Mouse (Mus musculus) ovary, postnatal 10 days (tissue): ENCODE results near the gene Mad2l2.
"Not testable (repeated sequence)": the region's sequence is repeated elsewhere in the genome, so short reads cannot be mapped to it uniquely, and the experiment has no call there.

Source experiments
- DNase-seq: peaks from one replicate; pipeline ENCODE4 v3.0.0; 2022; ENCODE audit warnings: low spot score

Mad2l2 gene

GRCm38 (mm10) chr4:148173811-148174494 is 43.8 kb downstream of the Mad2l2 start:
- no peak for DNase-seq

DNA sequence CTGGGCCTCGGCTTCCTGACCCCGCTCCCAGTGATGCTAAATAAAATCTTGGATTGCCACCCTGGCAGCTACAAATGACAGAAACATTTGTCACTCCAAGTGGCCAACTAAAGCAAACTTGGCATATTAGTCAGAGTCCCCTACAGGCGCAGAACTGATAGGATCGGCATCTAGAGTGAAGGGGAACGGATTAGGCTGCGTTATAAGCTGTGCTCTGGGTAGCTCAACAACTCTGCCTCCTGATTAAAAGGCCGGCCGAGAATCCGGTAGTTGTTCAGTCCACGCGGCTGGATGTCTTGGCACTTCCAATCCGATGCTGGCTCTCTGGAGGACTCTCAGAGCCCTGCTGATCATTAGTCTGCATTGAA is 44.3 kb downstream of the Mad2l2 start:
- DNase-seq: no peak

DNA sequence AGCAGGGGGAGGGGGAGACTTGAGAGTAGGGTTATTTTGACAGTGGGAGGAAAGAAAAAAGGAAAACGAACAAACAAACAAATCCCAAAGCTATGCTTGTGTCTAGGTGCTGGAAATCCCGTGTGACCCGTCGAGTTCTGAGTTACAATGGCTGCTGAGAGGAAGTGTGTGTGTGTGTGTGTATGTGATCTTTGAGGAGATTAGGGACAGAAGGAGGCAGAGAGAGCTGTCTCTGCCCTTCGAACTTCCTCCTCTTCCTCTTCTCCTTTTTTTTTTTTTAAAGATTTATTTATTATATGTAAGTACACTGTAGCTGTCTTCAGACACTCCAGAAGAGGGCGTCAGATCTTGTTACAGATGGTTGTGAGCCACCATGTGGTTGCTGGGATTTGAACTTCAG is 46.4 kb downstream of the Mad2l2 start:
- DNase-seq: not testable (repeated sequence)

DNA sequence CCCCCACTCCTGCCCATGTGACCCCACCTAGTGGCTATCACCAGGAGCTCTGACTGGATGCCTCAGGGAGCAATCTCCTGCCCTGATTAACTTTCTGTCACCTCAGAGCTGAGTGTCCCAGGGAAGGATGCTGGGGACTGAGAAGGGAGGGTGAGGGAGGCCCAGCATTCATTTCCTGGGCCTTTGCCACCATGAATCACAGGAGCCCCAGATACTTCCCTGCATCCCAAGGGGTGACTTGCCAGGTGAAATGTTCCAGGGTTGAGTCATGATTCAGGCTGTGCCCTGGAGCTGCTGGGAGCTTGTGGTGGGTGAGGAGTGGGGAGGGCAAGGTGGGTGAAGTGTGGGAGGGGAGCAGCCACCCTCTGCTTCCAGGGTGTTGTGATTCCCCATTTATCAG is 47.5 kb downstream of the Mad2l2 start:
- no peak for DNase-seq

DNA sequence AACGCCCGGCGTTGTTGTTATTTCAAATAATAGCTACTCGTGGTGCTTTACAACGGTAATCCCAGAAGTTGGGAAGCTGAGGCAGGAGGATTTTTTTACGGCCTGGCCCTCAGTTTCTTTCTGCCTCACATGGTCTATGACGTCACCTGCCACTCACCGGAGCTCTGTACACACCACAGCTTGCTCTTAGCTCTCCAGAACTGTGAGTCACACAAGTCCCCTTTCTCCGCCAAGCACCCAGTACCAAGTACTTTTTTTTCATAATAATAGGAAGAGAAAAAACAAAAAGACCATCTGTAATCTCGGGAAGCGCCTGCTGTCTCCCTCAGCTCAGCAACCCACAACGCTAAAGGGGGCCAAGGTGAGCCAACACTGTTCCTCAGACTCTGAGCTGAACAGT is 51.3 kb downstream of the Mad2l2 start:
- DNase-seq: no peak

DNA sequence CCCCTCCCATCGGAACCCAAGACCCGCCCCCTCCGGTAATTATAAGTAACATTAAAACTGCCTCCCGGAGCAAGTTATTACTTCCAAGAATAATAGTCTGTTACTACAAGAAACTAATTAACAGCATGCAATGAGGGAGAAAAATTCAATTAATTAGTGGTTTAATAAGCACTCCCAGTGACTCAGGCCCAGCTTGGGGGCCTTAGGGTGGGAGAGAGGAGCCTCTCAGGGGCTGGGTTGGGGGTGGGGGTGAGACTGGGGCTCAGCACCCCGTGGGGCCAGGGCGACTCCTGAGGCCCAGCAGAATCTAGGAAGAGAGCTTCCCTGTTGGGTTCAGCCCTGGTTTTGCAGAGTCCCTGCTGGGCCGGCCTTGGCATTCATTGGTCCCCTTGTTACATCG is 52.2 kb downstream of the Mad2l2 start:
- no peak for DNase-seq

GRCm38 (mm10) chr4:148184564-148184963 is 54.4 kb downstream of the Mad2l2 start:
- no peak for DNase-seq

- no peak for DNase-seq
Observed at GRCm38 (mm10) chr4:148185819-148186218, 55.6 kb downstream of the Mad2l2 start.

DNA sequence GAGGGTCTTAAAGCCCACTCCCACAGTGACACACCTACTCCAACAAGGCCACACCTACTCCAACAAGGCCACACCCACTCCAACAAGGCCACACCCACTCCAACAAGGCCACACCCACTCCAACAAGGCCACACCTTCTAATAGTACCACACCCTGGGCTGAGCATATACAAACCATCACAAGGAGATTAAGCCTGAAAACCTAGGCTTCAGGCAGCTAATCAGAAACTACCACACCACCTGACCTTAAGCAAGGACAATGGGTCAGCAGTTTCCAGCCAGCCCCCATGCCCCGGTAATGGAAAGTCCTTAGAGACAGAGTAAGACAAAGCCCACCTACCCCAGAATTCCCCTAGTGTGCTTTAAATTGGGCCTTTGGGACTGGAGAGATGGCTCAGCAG is 58.6 kb downstream of the Mad2l2 start:
- DNase-seq: not testable (repeated sequence)

DNA sequence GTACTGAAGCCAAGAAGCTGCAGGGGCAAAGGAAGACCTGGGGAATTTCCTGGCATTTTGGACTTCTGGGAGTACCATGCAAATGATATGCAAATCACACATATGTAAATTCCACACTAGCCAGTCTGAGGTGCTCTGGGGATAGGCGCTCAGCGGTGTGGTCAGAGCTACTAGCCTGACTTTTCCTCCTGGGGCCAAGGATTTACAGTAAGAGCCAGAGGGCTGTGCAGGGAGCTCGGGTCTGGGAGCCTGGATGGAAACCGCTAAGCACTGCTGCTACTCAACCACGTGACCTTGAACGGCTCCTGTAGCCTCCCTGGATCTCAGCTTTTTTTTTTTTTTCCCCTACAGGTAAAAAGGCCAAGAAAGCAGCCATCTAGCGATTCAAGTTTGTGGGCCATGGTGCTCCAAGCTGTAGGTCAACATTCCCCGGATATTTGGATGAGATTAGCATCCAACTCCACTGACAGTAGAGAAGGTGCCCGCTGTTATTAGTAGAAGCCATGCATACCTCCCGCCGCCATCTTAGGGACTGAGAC is 62.6 kb downstream of the Mad2l2 start:
- no peak for DNase-seq

DNA sequence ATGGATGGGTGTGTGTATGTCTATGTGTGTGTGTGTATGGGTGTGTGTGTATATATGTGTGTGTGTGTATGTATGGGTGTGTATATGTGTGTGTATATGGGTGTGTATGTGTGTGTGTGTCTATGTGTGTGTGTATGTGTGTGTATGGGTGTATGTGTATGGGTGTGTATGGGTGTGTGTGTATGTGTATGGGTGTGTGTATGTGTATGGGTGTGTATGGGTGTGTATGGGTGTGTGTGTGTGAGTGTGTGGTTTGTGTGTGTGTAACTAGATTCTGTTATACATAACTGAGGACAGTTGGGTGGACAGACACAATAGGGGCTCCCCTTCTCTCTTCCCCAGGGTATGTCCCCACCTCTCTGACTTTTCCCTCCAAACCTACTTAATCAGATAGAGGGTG is 64.2 kb downstream of the Mad2l2 start:
- DNase-seq: no peak
